Mouse (Mus musculus) ES-Bruce4 (cell line): ENCODE measurements at regions not wholly inside any gene's neighbourhood (a gene's known extent, or its start where the extent isn't known, plus 50 kb on each side); places are given as distances from the start of the nearest gene placed in this dataset.

ENCODE experiments used
- CTCF ChIP-seq: IDR thresholded peaks from one replicate; pipeline ENCODE4 v1.8.1; 2011; ENCODE audit warnings: low read depth, low read length
- POLR2A ChIP-seq: IDR thresholded peaks from one replicate; pipeline ENCODE4 v1.8.1; 2011; ENCODE audit warnings: low read length; ENCODE audit not compliant: insufficient read depth

DNA sequence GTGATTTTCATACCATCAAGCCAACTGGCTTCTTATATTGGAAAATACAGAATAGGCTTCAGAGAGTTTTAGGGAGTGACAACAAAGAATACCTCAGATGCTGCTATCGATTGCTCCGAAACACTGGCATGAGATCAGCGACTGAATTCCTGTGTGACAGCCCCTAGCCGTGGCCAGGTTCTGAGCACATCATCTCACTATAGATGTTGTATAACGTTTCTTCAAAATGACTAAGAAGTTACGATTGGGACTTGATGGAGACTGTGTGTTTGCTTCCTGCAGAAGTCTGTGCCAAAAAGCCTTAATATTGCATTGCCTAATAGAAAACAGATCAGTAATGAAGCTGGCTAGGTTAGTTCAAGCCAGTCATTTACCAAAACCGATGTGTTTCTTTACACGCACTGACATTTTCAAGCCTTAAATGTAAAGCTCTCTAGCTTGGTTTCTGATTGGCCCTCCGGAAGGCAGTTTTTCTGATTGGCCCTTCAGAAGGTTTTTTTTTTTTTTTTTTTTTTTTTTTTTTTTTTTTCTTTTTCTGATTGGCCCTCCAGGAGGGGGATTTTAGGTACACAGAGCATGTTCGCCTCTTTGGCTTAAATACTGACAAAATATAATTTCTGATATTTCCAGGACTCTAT, 408.9 kb downstream of the Ttll7 start:
- no peak for TF ChIP-seq POLR2A
- TF ChIP-seq CTCF, result no peak
